Mouse (Mus musculus) liver, embryonic 14.5 days (tissue): ENCODE measurements around the gene Rd3l.

Experiments used
- CTCF ChIP-seq: IDR thresholded peaks from 2 replicates; pipeline ENCODE4 v1.5.1; 2016; ENCODE audit warnings: antibody characterized with exemption, low read depth, control low read depth
- EP300 ChIP-seq: IDR thresholded peaks from 2 replicates; pipeline ENCODE4 v1.6.1; 2016; ENCODE audit warnings: antibody characterized with exemption, low read depth

- TF ChIP-seq CTCF (no peak), EP300 (no peak)
Measured at GRCm38 (mm10) chr12:111983165-111983564, 2.0 kb upstream of the Rd3l start.
